Mouse (Mus musculus) cerebellum, postnatal 25 days (tissue): ENCODE results near the gene Lrit3.
"Not testable (repeated sequence)": the region's sequence is repeated elsewhere in the genome, so short reads cannot be mapped to it uniquely, and the experiment has no call there.

Experiments
- DNase-seq, 2 experiments: peaks; one replicate each; pipeline ENCODE4 v3.0.0; 2021; ENCODE audit warnings: mixed read lengths in 2 of 2

Gene Lrit3

GRCm38 (mm10) chr3:129766971-129767794 lies 36.6 kb downstream of the Lrit3 start:
- DNase-seq, result no peak

- DNase-seq, result no peak
These were observed 37.7 kb downstream of the Lrit3 start for GRCm38 (mm10) chr3:129766106-129766505.

GRCm38 (mm10) chr3:129757599-129757998 lies 46.2 kb downstream of the Lrit3 start:
- DNase-seq, result not testable (repeated sequence)

- DNase-seq, result peak in 1 of 2 experiments; percentile 49
These were observed 48.9 kb downstream of the Lrit3 start, which contains the start of gene Egf for GRCm38 (mm10) chr3:129754650-129755604. Egf (minus strand) TSS chr3:129755316.

- DNase-seq, result peak; percentile 31 to 53
These were observed 59.0 kb downstream of the Lrit3 start for GRCm38 (mm10) chr3:129744803-129745202.

GRCm38 (mm10) chr3:129742781-129743180 lies 61.0 kb downstream of the Lrit3 start:
- DNase-seq, result no peak

GRCm38 (mm10) chr3:129738291-129739183 lies 65.3 kb downstream of the Lrit3 start:
- no peak for DNase-seq
